Mouse (Mus musculus) ES-E14 (cell line): ENCODE measurements around the gene Thbs1. TPM values are rescaled to one million over a fixed set of nuclear protein-coding genes. Genes with fewer than 3 reads are reported as not detected.
A peak's percentile ranks its signal among the peaks of the same experiment; 100 is the strongest.

Source experiments
- DNase-seq: peaks from one replicate; pipeline ENCODE4 v3.0.0-alpha.2; 2013; ENCODE audit warnings: low read depth, low spot score
- H3K27ac ChIP-seq: 2 replicates; pipeline ENCODE4 v1.5.1; 2012; ENCODE audit warnings: low read depth, mild to moderate bottlenecking, low read length, moderate library complexity, mixed read lengths; ENCODE audit not compliant: poor library complexity, insufficient read depth, severe bottlenecking
- H3K36me3 ChIP-seq: 2 replicates; pipeline ENCODE4 v1.6.1; 2012; ENCODE audit warnings: mild to moderate bottlenecking, low read length, moderate library complexity, mixed read lengths; ENCODE audit not compliant: control insufficient read depth, poor library complexity, insufficient read depth, severe bottlenecking
- H3K4me1 ChIP-seq, 2 experiments: fragments of 150-350 bp in 1 of 2; sonication (generic) in 1 of 2; 2 replicates each; pipeline ENCODE4 v1.6.1; 2012; ENCODE audit warnings: low read length in 2 of 2, mild to moderate bottlenecking in 1 of 2, mixed read lengths in 1 of 2; ENCODE audit not compliant: control insufficient read depth in 2 of 2, insufficient read depth in 2 of 2, poor library complexity in 1 of 2
- H3K4me3 ChIP-seq, 2 experiments: fragments of 150-350 bp in 1 of 2; sonication (generic) in 1 of 2; 2 replicates each; pipeline ENCODE4 v1.5.1; 2012; ENCODE audit warnings: low read length in 2 of 2, low read depth in 1 of 2, mild to moderate bottlenecking in 1 of 2, mixed read lengths in 1 of 2; ENCODE audit not compliant: insufficient read depth in 1 of 2, poor library complexity in 1 of 2, severe bottlenecking in 1 of 2
- H3K9ac ChIP-seq: 2 replicates; pipeline ENCODE4 v1.6.1; 2012; ENCODE audit warnings: low read depth, mild to moderate bottlenecking, low read length, mixed read lengths; ENCODE audit not compliant: poor library complexity, insufficient read depth, severe bottlenecking
- H3K9me3 ChIP-seq: fragments of 150-350 bp; sonication (generic); 2 replicates; pipeline ENCODE4 v1.6.1; 2012; ENCODE audit warnings: low read depth, mild to moderate bottlenecking, low read length; ENCODE audit not compliant: control insufficient read depth, insufficient read depth
- CHD2 ChIP-seq: IDR thresholded peaks from 2 replicates; pipeline ENCODE4 v1.6.1; 2014; ENCODE audit warnings: mild to moderate bottlenecking, low read depth, low read length, inconsistent platforms
- HCFC1 ChIP-seq: IDR thresholded peaks from 2 replicates; pipeline ENCODE4 v1.6.1; 2012; ENCODE audit warnings: low read length, inconsistent platforms, borderline replicate concordance; ENCODE audit not compliant: insufficient read depth
- MAFK ChIP-seq: IDR thresholded peaks from 2 replicates; pipeline ENCODE4 v1.6.1; 2014; ENCODE audit warnings: mild to moderate bottlenecking, low read depth, low read length, inconsistent platforms; ENCODE audit not compliant: insufficient read depth
- ZC3H11A ChIP-seq: IDR thresholded peaks from 2 replicates; pipeline ENCODE4 v1.6.1; 2012; ENCODE audit warnings: low read depth, mild to moderate bottlenecking, inconsistent platforms, low read length, borderline replicate concordance
- ZNF384 ChIP-seq: IDR thresholded peaks from 2 replicates; pipeline ENCODE4 v1.6.1; 2012; ENCODE audit warnings: low read depth, low read length, inconsistent platforms
- in situ Hi-C, 2 experiments: fragments of 600-800 bp; cut with MboI; formaldehyde crosslinking; loops; one replicate each; pipeline ENCODE4 v1.15.1; 2025; ENCODE audit warnings: low sequenced_read_pairs in 2 of 2, inconsistent platforms in 1 of 2; ENCODE audit not compliant: unreplicated experiment in 2 of 2
- total RNA-seq: library from RNA; depleted of rRNA; stranded (reverse); fragments of 300-350 nt; gene quantifications from 2 replicates; pipeline ENCODE4 v1.2.3, GENCODE M21; 2012

Thbs1 gene
- total RNA-seq, 1 experiment, result 166 TPM

GRCm38 (mm10) chr2:118099104-118099503, 12.6 kb upstream of the Thbs1 start:
- Histone ChIP-seq H3K9me3 (no peaks in the 10 kb centered on the region), H3K27ac (no peak overlapping the region), H3K36me3 (no peaks in the 10 kb centered on the region), H3K9ac (no peak overlapping the region), H3K4me3 (no peak overlapping the region), H3K4me1 (no peaks in the 10 kb centered on the region)
- no peak for DNase-seq
- in situ Hi-C loops, result no loop called here
- TF ChIP-seq MAFK (no peak), ZC3H11A (no peak), HCFC1 (no peak), CHD2 (no peak), ZNF384 (no peak)

- Histone ChIP-seq H3K36me3 (no peaks in the 10 kb centered on the region), H3K4me1 (no peaks in the 10 kb centered on the region), H3K4me3 (no peak overlapping the region), H3K9me3 (no peaks in the 10 kb centered on the region), H3K9ac (no peak overlapping the region), H3K27ac (no peak overlapping the region)
- TF ChIP-seq HCFC1, result no peak
- no peak for TF ChIP-seq CHD2
- no peak for TF ChIP-seq ZC3H11A
- TF ChIP-seq MAFK, result no peak
- TF ChIP-seq ZNF384, result no peak
- DNase-seq, result no peak
- in situ Hi-C loops, result no loop called here
Observed at GRCm38 (mm10) chr2:118102169-118102568, 9.5 kb upstream of the Thbs1 start.

GRCm38 (mm10) chr2:118110225-118110915, 1.3 kb upstream of the Thbs1 start:
- H3K9ac ChIP-seq, result no peak overlapping the region
- no peaks in the 10 kb centered on the region for H3K36me3 ChIP-seq
- H3K4me3 ChIP-seq, result 0 out of 4 replicates have a peak overlapping the region, but pooled peaks of 1 of the 2 experiments have one; percentile 15
- H3K4me1 ChIP-seq, result peaks cover 2 to 4% of the 10 kb centered on the region in 2 experiments; a peak in 2 of 4 replicates
- no peaks in the 10 kb centered on the region for H3K9me3 ChIP-seq
- TF ChIP-seq HCFC1, result no peak
- no peak for TF ChIP-seq MAFK
- no peak for TF ChIP-seq CHD2
- TF ChIP-seq ZC3H11A, result no peak
- no peak for TF ChIP-seq ZNF384
- in situ Hi-C loops, result no loop called here
- no peak overlapping the region for H3K27ac ChIP-seq
- peak; percentile 28 for DNase-seq

GRCm38 (mm10) chr2:118111116-118111487, 574 bp upstream of the Thbs1 start:
- Histone ChIP-seq H3K9me3 (no peaks in the 10 kb centered on the region), H3K36me3 (no peaks in the 10 kb centered on the region), H3K27ac (no peak overlapping the region), H3K4me1 (peaks cover 2 to 4% of the 10 kb centered on the region in 2 experiments; a peak in 2 of 4 replicates), H3K4me3 (peak overlapping the region; percentile 43 to 56), H3K9ac (0 out of 2 replicates have a peak overlapping the region, but pooled peaks have one; percentile 14)
- peak; percentile 80 for DNase-seq
- in situ Hi-C loops, result no loop called here
- TF ChIP-seq MAFK, result no peak
- TF ChIP-seq ZC3H11A, result 0 out of 2 replicates have a peak, but pooled peaks have one; percentile 25
- no peak for TF ChIP-seq ZNF384

- DNase-seq, result no peak
- in situ Hi-C loops, result no loop called here
- H3K9ac ChIP-seq, result no peak overlapping the region
- no peak overlapping the region for H3K27ac ChIP-seq
- peaks cover 2 to 4% of the 10 kb centered on the region in 2 experiments; a peak in 2 of 4 replicates for H3K4me1 ChIP-seq
- TF ChIP-seq ZC3H11A, result no peak
- no peak for TF ChIP-seq HCFC1
- TF ChIP-seq ZNF384, result no peak
- no peak for TF ChIP-seq CHD2
- no peak for TF ChIP-seq MAFK
- no peak overlapping the region; a peak in 1 of 4 replicates for H3K4me3 ChIP-seq
- no peaks in the 10 kb centered on the region for H3K9me3 ChIP-seq
- H3K36me3 ChIP-seq, result no peaks in the 10 kb centered on the region; the same call in 1 of the 2 replicates
Observed at GRCm38 (mm10) chr2:118112438-118112837, 762 bp downstream of the Thbs1 start.
